Mouse (Mus musculus): ENCODE measurements at regions not wholly inside any gene's neighbourhood (a gene's known extent, or its start where the extent isn't known, plus 50 kb on each side); places are given as distances from the start of the nearest gene placed in this dataset.

DNA sequence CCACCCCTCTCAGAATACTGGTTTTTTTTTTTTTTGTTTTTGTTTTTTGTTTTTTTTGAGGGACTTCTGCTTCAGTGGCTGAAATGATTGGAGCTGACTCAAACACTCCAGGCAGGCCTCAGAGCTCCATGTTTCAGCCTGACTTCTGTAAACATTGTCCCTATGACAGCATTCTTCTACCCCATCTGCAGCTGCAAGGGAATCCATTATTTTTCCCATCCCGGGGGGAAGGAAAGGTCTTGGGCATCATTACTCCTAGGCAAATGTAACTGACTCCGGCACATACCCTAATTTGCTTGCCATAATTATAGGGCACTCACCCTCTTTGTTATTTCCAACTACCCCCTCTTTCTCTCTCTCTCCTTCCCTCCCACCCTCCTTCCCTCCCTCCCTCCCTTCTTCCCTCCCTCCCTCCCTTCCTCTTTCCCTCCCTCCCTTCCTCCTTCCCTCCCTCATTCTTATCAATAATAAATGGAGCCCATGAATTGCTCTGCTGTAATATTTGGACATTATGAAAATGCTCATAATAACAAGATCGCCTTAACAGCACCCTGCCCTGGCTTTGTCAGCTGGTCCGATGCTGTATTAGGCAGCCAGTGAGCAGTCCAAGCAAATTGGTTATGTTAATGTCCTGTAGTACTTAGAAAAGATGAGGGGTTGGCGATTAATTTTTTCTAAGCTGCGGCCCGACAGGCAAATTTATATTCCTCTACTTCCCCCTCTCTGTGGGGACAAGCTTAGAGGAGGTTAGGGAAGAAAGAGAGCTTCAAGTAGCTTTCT is 395.0 kb upstream of the Gm10295 start:
- TF ChIP-seq CTCF (conservative IDR thresholded peaks at IDR 0.05 in 1 of 2, IDR thresholded peaks at IDR 0.05 in 1 of 2; ENCODE audit: low read depth in 2 of 2, low read length in 2 of 2) = no peak
- TF ChIP-seq BHLHE40 (IDR thresholded peaks at IDR 0.05; ENCODE audit: low read depth, low read length) = no peak
- TF ChIP-seq MYC (IDR thresholded peaks at IDR 0.05; ENCODE audit: low read depth, low read length) = no peak
- TF ChIP-seq EP300 (IDR thresholded peaks at IDR 0.05; ENCODE audit: low read length) = no peak
- no peak for TF ChIP-seq MAFK (IDR thresholded peaks at IDR 0.05; ENCODE audit: insufficient replicate concordance, low read length)

All from CH12.LX (cell line).